Mouse (Mus musculus): ENCODE results near the gene Kctd8.

GRCm38 (mm10) chr5:69379072-69379471, 37.6 kb upstream of the Kctd8 start:
- no peak for TF ChIP-seq EP300 (IDR thresholded peaks at IDR 0.05; ENCODE audit: low read depth)
- TF ChIP-seq CTCF (IDR thresholded peaks at IDR 0.05; ENCODE audit: low read depth), result no peak
